Mouse (Mus musculus): ENCODE results near the gene Stt3b. TPM values are rescaled to one million over a fixed set of nuclear protein-coding genes. Genes with fewer than 3 reads are reported as not detected.

Stt3b gene
- polyA plus RNA-seq, 1 experiment = 52.0 TPM

DNA sequence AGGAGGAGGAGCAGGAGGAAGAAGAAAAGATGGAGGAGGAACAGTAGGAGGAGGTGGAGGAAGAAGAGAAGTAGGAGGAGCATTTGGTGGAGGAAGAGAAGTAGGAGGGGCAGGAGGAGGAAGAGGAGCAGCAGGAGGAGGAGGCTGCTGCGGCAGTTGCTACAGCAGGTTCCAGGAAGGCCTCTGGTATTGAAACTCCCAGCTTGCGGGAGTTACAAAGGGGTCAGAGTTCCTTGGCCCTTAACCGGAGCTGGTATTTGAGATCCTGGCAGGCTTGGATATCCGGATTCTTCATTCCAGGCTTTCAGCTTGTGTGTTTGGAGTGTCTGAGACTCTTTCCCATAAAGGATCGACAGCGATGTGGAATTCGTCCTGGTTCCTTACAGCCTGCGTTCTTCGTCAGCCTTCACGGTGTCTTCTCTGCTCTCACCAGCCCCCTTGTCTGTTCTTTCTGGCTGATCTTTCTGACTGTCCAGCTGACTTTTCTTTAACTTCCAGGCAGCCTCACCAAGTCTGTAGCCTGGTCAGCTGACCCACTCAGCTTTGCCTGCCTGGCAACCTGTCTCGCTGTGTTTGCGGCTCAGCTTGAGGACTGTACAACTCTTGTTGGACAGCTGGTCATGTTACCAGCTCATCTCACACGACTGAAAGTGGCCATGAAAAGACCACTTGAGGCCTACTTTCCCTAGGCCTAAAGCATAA lies 15.8 kb upstream of the Stt3b start:
- no peak for TF ChIP-seq GATA1 (IDR thresholded peaks at IDR 0.05; ENCODE audit: low read length)

DNA sequence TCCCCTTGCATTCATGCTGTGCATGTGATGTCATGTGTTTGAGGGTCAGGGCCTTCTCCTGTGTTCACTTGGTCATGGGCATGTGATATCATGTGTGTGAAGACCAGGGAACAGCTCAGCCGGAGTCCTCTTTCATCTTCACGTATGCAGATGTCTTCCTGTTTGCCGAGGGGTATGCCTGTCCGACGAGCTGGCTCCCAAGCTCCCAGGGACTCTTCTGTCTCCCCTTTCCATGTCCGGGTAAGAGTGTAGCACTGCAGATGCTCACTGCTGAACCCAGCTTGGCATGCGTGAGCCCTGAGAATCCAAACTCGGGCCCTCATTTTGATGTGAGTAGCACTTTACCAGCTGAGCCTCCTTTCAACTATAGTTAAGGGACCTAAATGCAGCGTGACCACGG lies 13.4 kb upstream of the Stt3b start:
- no peak for TF ChIP-seq GATA1 (IDR thresholded peaks at IDR 0.05; ENCODE audit: low read length)

DNA sequence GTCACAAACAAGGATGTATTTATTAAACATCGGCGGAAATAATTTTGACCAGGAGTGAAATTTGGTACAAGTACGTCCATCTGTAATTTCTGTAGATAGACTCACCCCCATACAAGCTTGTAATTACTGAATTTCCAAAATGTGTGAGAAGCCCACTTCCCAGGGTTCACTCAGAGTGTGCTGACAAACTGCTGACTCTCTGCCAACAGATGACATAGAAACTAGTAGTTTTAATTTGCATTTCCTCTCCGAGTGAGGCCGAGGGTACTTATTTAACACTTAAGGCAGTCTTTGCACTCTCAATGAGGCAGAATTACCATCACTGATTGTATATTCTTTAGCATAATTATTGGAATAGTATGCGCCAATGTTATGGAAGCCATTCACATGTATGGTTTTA lies 12.2 kb upstream of the Stt3b start:
- TF ChIP-seq GATA1 (IDR thresholded peaks at IDR 0.05; ENCODE audit: low read length) = no peak

DNA sequence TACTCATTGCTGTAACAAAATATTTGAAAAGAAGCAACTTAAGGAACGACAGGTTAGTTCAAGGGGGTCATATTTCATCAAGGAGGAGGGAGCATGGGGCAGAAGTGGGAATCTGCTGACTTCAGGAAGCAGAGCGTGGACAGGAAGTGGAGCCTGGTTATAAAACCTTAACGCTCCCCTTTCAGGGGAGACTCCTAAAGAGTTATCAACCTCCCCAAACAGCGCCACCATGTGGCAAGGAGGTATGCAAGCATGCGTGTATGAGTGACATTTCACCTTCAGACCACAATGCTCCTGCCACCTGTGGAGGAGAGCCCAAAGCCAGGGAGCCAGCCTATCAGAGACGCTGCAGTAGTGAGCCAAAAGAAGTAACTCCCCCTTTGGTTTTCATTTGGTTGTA lies 10.8 kb upstream of the Stt3b start:
- no peak for TF ChIP-seq GATA1 (IDR thresholded peaks at IDR 0.05; ENCODE audit: low read length)

DNA sequence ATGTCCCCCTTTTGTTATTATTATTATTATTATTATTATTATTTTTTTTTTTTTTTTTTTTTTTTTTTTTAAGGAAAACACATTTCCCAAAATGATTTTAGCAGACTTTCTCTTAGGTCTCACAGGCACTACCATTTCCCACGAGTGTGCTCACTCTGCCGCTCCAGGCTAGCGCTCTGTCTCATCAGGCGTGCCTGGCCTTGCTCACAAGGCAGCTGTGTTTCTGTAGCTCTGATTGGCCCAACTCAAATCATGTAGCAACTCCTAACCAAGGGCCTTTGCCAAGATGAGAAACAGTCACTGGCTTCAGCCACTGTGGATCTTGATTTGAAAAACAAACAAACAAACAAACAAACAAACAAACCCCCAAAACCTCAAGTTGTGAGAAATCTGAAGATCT lies 9.9 kb upstream of the Stt3b start:
- TF ChIP-seq GATA1 (IDR thresholded peaks at IDR 0.05; ENCODE audit: low read length) = no peak

DNA sequence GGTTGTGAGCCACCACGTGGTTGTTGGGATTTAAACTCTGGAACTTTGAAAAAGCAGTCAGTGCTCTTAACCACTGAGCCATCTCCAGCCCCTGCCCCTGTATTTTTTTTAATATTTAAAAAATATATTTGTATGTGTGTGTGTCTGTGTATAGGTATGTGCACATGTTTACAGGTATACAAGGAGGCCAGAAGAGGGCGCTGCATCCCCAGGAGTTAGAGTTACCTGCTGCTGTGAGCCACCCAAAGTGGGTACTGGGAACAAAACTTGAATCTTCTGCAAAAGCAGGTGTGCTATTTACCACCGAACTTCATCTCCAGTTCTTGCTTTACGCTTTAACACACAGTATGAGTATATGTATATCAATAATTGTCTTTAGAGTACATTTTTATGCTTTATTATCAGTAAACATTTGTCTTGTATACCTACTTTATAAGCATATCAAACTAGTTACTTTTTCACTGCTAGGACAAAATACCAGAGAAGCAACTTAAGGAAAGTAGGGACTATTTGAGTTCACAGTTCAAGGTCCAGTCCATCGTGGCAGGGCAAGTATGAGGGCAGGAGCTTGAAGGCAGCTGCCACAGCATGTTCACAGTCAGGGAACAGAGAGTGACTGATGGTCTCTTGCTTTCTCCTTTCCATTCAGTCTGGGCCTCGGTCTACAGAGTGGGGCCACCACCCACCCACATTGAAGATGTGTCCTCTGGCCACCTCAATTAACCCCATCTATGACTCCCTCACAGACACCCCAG lies 8.6 kb upstream of the Stt3b start:
- TF ChIP-seq GATA1 (IDR thresholded peaks at IDR 0.05; ENCODE audit: low read length) = no peak

DNA sequence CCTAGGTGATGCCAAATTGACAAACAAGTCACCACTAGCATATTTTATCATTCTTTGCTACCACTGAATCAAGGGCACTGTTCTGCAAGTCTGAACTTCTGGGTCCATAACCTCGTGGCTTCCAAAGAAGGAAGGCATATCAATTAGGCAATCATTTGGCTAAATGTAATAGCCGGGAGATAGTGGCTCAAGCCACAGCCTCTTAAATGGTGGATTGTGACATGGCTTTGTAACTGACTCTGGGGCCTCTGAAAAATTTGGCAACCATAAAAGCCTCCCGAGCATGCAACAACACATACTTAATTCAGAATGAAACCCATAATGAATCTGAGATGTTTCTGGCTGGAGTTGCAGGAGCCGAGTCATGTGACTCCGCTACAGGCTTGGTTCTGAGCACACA lies 6.8 kb upstream of the Stt3b start:
- no peak for TF ChIP-seq GATA1 (IDR thresholded peaks at IDR 0.05; ENCODE audit: low read length)

DNA sequence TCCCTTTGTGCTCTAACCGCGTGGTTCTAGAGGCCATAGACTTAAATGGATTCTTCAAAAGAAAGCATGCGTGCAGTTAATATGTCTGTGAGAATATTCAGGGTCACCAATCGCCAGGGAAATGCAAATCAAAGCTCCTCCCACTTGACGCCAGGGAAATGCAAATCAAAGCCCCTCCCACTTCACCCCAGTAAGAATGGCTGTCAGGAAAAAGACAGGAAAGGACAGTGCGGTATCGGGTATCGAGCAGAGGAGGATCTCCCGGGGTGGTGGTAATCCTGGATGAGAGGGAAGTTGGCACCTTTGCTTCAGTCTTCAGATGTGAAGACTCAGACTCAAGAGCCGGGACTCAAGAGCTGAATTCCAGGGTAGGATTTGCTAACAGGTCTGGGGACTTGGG lies 4.3 kb upstream of the Stt3b start:
- no peak for TF ChIP-seq GATA1 (IDR thresholded peaks at IDR 0.05; ENCODE audit: low read length)

DNA sequence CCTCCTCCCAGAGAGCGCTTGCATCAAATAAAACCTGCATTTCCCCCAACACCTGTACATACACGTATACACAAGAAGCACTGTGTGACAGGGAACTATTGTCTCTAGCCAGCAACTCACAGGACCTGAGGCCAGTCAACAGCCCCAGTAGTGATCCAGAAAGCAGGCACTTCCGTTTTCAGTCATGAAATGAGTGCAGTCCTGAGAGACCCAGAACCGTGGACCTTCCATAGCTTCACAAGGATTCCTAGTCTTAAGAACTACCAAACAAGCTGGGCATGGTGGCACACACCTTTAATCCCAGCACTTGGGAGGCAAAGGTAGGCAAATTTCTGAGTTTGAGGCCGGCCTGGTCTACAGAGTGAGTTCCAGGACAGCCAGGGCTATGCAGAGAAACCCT lies 3.6 kb upstream of the Stt3b start:
- no peak for TF ChIP-seq GATA1 (IDR thresholded peaks at IDR 0.05; ENCODE audit: low read length)

DNA sequence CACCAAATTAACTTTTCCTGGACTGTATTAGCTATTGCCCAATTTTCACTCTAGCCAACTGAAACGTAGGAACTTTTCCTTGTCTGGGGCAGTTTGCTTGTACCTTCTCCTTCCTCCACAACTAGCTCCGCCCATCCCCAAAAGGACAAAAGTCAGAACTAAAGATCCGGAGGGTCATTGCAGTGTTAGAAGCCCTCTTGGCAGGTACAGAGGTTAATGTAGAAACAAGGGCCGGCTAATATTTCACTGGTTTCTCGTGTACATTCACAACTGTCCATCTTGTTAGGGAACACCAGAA lies 951 bp upstream of the Stt3b start:
- no peak for TF ChIP-seq GATA1 (IDR thresholded peaks at IDR 0.05; ENCODE audit: low read length)

DNA sequence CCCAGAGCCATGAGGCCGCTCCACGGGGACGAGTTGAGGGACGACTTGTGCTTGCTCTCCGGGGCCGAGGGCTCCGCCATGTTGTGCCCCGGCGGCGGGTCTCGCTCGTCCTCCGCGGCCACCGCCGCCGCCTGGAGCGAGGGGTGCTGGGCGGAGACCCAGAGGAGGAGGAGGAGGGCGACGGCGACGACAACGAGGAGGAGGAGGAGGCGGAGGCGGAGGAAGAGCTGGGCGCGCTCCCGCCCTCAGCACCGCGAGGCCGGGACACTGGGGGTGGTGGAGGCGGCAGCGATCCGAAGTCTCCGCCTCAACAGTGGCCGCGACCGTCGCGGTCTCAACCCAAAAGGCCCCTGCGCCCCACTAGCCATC lies 260 bp downstream of the Stt3b start:
- TF ChIP-seq GATA1 (IDR thresholded peaks at IDR 0.05; ENCODE audit: low read length) = no peak

DNA sequence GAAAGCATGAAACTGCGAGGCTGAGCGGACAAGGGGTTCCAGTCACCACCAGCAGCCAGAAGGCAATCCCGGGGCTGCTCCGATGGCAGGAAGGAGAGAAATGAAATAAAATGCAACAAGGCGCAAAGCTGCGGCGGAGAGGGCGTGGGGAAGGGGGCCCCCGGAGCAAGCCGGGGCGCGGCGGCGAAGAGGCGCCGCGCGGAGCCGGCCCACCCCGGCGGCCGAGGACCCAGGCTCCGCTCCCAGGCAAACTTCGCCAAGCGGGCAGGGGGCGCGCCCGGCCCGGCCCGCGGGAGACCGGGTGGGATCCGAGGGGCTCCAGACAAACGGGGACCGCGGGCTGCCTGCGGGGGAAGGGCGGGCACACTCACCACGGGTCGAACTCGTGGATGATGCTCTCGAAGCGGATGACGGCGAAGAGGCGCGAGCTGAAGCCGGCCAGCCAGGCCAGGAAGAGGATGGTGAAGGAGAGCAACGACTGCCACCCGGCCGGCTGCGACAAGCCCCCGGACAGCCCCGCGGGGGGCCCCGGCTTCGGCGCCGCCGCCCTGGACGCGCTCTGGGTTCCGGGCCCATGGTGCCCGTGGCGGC lies 745 bp downstream of the Stt3b start:
- TF ChIP-seq GATA1 (IDR thresholded peaks at IDR 0.05; ENCODE audit: low read length) = no peak

DNA sequence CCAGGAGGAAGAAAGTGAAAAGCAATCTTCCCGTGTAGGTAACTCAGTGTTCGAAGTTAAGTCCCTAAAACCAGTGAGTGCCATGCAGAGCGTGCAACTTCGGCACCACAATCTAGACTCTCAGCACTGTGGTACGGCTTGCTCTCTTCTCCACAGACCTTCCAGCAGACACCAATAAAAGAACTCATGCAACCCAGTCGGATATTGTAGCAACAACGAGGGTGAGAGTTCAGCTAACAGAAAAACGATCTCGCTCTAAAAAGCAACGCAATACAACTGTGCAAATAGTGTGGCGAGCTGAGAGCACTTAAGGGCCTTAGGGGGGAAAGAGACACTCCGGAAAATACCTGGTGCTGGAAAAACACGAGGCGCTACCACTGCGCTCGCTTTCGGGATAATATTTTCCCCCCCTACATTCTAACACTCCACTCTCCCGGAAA lies 1.3 kb downstream of the Stt3b start:
- TF ChIP-seq GATA1 (IDR thresholded peaks at IDR 0.05; ENCODE audit: low read length) = no peak

DNA sequence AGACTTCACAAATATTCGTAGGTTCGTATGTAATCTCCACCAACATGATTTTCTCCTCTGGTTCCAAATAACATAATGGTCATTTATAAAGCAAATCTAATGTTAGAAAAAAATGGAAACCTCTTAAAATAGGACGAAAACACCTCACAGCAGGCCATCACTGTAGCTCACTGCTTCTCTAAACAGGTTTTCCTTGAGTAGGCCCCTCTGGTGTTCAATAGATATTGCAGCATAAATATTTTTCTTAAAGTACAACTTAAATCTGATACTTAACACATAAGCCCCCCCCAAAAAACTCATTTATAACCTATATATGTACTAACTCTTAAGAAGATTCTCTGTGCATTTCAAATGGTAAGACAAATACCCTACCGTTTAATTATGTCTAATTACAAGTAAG lies 1.8 kb downstream of the Stt3b start:
- no peak for TF ChIP-seq GATA1 (IDR thresholded peaks at IDR 0.05; ENCODE audit: low read length)

DNA sequence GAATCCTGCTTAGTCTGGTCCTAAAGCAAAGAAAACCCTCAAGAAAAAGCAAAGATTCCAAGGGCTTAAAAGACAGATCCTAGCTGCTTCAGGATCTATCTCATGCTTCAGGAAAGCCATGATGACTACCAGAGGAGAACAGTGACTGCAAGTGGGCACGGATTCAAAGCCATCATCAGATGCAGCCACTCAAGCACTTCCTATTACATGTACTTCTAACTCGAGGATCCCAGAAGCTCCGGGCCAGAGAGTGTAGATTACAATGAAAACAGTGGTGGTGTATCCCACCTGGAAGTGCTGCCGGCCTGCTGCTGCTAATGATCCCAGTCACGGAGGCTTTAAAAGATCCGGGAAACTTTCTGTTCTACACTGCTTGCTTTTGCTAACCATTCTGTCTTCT lies 4.0 kb downstream of the Stt3b start:
- no peak for TF ChIP-seq GATA1 (IDR thresholded peaks at IDR 0.05; ENCODE audit: low read length)

DNA sequence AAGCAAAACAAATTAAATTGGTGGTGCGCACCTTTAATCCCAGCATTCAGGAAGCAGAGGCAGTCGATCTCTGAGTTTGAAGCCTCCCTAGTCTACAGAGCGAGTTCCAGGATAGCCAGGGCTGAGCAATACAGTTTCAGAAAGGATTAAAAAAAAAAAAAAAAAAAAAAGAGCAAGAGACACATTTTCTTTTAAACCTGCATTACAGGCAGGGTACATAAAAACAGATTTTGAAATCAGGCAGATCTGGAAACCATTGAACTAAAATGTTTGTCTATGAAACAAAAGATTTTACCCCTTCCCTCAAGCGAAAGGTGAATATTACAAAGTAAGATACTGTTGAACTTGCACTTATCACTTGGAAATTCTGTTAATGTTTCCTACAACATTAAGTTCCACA lies 6.1 kb downstream of the Stt3b start:
- TF ChIP-seq GATA1 (IDR thresholded peaks at IDR 0.05; ENCODE audit: low read length) = no peak

DNA sequence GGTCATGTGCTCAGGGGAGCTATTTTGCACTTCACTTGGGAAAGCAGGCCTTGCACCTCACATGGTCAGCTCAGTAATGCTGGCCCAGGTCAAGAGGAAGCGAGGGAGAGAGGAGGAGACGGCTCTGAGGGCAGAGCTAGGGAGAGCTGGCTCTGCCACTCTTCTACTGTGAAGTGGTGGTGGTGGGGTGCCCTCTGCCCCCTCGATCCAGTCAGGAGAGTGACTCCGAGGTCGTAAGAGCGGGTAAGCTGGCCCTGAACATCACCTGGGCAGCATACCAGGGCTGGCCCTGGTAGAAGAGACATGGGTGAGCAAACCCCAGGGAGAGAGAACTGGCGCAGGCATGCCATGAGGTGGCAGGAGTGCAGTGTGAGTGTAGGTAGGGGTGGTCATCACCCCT lies 8.6 kb downstream of the Stt3b start:
- TF ChIP-seq GATA1 (IDR thresholded peaks at IDR 0.05; ENCODE audit: low read length) = no peak
